Mouse (Mus musculus) embryo, embryonic 10.5 days (tissue): ENCODE results near the gene Vamp8.

Experiments
- DNase-seq: peaks from one replicate; pipeline ENCODE4 v3.0.0-alpha.2; 2015; ENCODE audit warnings: low spot score

Gene Vamp8

GRCm38 (mm10) chr6:72389941-72390771 is at the start of gene Vamp8:
Vamp8 (minus strand) TSS chr6:72390703.
- peak; percentile 59 for DNase-seq

- peak; percentile 90 for DNase-seq
These were observed 49.1 kb upstream of the Vamp8 start, which contains the start of gene Mat2a for GRCm38 (mm10) chr6:72439355-72440185. Mat2a (minus strand) TSS chr6:72439558.

- peak; percentile 82 for DNase-seq
These were observed 48.4 kb upstream of the Vamp8 start for GRCm38 (mm10) chr6:72438862-72439354.

- peak; percentile 48 for DNase-seq
These were observed 47.7 kb upstream of the Vamp8 start for GRCm38 (mm10) chr6:72438226-72438625.

- DNase-seq: no peak
These were observed 41.6 kb upstream of the Vamp8 start for GRCm38 (mm10) chr6:72432153-72432552.

- DNase-seq: no peak
These were observed 40.8 kb upstream of the Vamp8 start for GRCm38 (mm10) chr6:72430989-72431921.

GRCm38 (mm10) chr6:72429061-72429842 is 38.7 kb upstream of the Vamp8 start:
- DNase-seq: no peak

- peak; percentile 88 for DNase-seq
These were observed 37.5 kb upstream of the Vamp8 start for GRCm38 (mm10) chr6:72428036-72428435.

GRCm38 (mm10) chr6:72425646-72426045 is 35.1 kb upstream of the Vamp8 start:
- DNase-seq: no peak

GRCm38 (mm10) chr6:72420901-72421300 is 30.4 kb upstream of the Vamp8 start:
- no peak for DNase-seq

- DNase-seq: no peak
These were observed 29.3 kb upstream of the Vamp8 start for GRCm38 (mm10) chr6:72419806-72420205.

- no peak for DNase-seq
These were observed 27.8 kb upstream of the Vamp8 start for GRCm38 (mm10) chr6:72418279-72418678.

- no peak for DNase-seq
These were observed 25.7 kb upstream of the Vamp8 start for GRCm38 (mm10) chr6:72415964-72416772.

GRCm38 (mm10) chr6:72415181-72415580 is 24.7 kb upstream of the Vamp8 start:
- no peak for DNase-seq

GRCm38 (mm10) chr6:72414076-72414756 is 23.7 kb upstream of the Vamp8 start, which contains the start of gene Ggcx:
Ggcx (plus strand) TSS chr6:72414308.
- DNase-seq: peak; percentile 98

GRCm38 (mm10) chr6:72410518-72410917 is 20.0 kb upstream of the Vamp8 start:
- DNase-seq: no peak

- DNase-seq: no peak
These were observed 19.5 kb upstream of the Vamp8 start for GRCm38 (mm10) chr6:72410003-72410402.

- DNase-seq: peak; percentile 89
These were observed 19.1 kb upstream of the Vamp8 start for GRCm38 (mm10) chr6:72409567-72409966.

- peak; percentile 94 for DNase-seq
These were observed 16.6 kb upstream of the Vamp8 start for GRCm38 (mm10) chr6:72407119-72407518.
